Mouse (Mus musculus): Measurements from ENCODE around the gene Btbd1.

- TF ChIP-seq CTCF (IDR thresholded peaks at IDR 0.05; ENCODE audit: low read depth, low read length), result no peak
- TF ChIP-seq POLR2A (IDR thresholded peaks at IDR 0.05; ENCODE audit: extremely low read depth, insufficient read depth, low read length), result no peak
Observed at GRCm38 (mm10) chr7:81835430-81835829, 6.2 kb upstream of the Btbd1 start.

All from liver, adult 2 months (tissue).